Mouse (Mus musculus) left cerebral cortex, adult 2 months (tissue): ENCODE results near the gene Supt5. TPM values are rescaled to one million over a fixed set of nuclear protein-coding genes. Genes with fewer than 3 reads are reported as not detected.

Experiments used
- DNase-seq, 2 experiments: peaks; one replicate each; pipeline ENCODE4 v3.0.0; 2021 to 2022; ENCODE audit warnings: low spot score in 2 of 2, mixed read lengths in 1 of 2; ENCODE audit errors: extremely low spot score in 1 of 2
- H3K27ac ChIP-seq: fragments of 200-600 bp; 2 replicates; pipeline ENCODE4 v1.8.1; 2022
- H3K4me3 ChIP-seq: fragments of 200-600 bp; 2 replicates; pipeline ENCODE4 v1.8.1; 2022
- CTCF ChIP-seq: fragments of 200-600 bp; IDR thresholded peaks from 2 replicates; pipeline ENCODE4 v1.8.1; 2022; ENCODE audit warnings: antibody characterized with exemption, mild to moderate bottlenecking, moderate library complexity
- intact Hi-C: fragments of 180-260 bp; cut with DNase I; formaldehyde crosslinking; loops from one replicate; pipeline ENCODE4 v1.15.1; 2025
- total RNA-seq, 2 experiments: library from RNA; stranded (reverse); gene quantifications; 2 replicates each; pipeline ENCODE4 v1.2.3; 2021

Supt5 gene
- total RNA-seq, 2 experiments from 2014 or later = 124 to 126 TPM

DNA sequence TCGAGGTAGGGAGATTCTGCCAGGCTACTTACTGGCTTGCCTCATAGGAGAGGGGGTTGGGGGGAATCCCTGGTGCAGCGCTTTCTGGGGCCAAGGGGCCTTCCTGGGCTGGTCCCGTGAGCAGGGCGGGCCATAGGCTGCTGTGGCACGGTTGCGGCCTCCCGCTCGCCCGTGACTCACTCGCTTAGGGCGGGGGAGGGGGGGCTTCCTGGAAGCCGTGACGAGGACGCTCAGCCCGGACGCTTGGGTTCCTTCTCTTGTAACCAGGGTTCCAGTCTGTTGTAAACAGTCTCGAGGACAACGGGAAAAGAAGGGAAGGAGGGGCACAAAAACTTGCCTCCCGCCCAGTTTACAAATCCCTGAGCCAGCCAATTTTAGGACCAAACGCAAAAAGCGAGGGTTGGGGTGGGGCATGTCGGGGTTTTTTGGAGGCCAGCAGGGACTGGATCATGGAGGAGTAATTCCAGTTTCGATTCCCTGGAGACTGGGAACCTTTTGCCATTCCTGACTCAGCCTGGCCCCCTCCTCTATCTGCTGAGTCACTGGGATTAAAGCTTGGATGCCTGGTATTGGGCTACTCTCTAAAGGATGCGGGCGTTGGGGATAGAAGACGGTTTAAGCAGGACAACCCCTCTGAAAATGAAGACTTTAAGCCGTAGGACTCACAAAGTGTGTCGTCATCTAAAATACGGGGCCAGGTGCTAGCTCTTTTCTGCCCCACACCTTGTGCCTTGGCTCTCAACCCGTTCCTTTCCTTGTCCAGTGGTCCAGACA, 42.7 kb upstream of the Supt5 start:
- Histone ChIP-seq H3K4me3 (peak overlapping the region; percentile 36), H3K27ac (peak overlapping the region; percentile 91)
- no peak for TF ChIP-seq CTCF
- intact Hi-C loops = no loop called here
- DNase-seq = no peak

DNA sequence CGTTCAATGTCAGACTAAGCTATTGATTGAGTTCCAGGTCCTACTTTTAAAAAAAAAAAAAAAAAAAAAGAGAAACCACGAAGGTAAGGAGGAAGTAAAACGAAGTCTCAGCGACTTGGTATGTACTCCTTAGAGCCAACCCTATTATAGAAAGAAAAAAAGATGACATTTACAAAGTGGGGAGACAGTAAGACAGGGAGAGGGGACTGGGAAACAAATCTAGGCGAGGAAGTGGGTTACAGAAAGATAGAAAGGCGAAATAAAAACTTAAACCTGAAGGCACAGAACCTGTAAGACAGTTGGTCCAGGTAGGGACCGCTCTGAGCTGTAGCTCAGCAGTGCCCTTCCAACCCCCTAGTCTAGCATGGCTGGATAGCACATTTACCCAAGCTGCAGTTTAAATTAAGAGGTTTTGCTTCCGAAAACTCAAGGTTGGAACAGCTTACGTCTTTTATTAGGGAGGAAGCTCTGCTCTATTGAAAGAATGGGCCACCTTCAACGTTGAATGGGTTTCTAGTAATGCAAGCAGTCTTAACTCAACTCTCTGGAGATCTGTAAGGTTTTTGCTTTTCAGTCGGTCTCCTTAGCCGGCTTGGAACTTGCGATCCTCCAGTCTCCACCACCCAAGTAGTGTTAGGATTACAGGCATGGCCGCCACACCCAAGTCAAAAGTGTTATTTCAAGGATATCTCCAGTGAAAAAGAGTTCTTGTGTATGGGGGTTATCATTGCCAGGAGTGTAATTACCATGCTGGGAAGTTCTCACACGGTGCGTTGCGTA, 41.9 kb upstream of the Supt5 start, which contains the start of gene Zfp36:
Gene Zfp36, minus strand, starts transcription at position 17 of the 780 bp plus-strand sequence.
- intact Hi-C loops = no loop called here
- no peak for TF ChIP-seq CTCF
- H3K27ac ChIP-seq = peak within 1 kb of the TSS; percentile 91
- DNase-seq = no peak
- peak within 1 kb of the TSS; percentile 54 for H3K4me3 ChIP-seq

DNA sequence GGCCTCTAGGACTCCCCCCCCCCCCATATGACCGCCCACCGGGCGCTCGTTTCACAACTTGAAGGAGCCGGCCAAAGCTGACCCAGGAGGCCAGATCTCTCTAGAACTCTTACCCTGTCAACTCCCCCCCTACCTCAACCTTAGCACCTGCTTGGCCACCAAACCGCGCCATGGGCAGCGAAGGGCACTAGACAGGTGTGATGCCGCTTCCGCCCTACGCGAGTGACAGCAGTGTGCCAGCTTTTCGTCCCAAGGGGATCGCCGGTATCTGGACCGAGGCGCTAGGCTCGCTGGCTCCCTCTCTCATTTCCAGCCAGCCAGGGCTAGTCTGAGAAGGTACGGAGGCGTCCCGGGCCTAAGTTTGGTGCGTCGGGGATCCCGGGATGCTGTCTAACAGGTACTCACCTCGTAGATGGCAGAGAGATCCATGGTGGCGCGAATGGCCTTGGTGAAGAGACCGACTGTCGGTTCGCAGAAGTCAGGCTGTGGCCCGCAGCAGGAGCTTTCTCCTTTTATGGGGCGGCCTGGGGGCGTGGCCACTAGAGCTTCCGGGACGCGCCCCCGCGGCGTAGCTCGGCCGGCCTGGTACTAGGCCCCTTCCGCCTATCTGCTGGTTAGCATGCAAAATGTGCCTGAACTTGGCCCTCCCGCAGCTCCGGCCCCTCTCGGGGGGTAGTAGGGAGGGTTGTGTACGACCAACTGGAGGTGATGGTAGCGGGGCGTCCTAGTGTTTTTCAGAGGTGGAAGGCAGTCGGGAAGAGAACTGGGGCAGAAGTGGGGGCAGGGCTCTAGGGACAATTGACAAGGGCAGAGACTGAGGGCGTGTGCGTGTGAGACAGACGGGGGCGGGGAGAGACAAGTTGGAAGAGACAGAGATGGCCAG, 40.5 kb upstream of the Supt5 start:
- DNase-seq = peak; percentile 78 to 82
- intact Hi-C loops = no loop called here
- Histone ChIP-seq H3K27ac (peak overlapping the region; percentile 84), H3K4me3 (peak overlapping the region; percentile 54)
- TF ChIP-seq CTCF = no peak

DNA sequence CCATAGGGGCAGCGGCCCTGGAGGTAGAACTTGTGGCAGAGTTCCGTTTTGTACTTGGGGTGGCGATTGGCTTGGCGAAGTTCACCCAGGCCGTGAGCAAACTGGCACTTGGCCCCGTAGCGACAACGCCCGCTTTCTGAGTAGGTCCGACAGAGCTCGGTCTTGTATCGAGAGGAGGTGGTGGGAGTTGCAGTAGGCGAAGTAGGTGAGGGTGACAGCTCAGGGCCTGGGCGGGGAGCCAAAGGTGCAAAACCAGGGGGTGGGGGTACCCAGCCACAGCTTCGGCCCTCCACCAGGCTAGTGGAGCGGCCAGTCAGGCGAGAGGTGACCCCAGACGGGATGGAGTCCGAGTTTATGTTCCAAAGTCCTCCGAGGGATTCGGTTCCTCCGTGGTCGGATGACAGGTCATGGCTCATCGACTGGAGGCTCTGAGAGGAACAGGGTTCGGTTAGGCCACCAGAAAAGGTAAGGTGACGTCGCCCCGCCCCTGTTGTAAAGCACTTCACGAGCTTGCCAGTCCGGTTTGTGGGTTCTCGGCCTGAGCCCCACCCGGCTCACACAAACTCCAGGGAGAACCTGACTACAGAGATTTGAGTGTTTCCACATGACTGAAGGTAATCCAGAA, 39.6 kb upstream of the Supt5 start:
- no peak for DNase-seq
- no peak for TF ChIP-seq CTCF
- Histone ChIP-seq H3K4me3 (peak overlapping the region; percentile 54), H3K27ac (peak overlapping the region; percentile 91)
- intact Hi-C loops = no loop called here

DNA sequence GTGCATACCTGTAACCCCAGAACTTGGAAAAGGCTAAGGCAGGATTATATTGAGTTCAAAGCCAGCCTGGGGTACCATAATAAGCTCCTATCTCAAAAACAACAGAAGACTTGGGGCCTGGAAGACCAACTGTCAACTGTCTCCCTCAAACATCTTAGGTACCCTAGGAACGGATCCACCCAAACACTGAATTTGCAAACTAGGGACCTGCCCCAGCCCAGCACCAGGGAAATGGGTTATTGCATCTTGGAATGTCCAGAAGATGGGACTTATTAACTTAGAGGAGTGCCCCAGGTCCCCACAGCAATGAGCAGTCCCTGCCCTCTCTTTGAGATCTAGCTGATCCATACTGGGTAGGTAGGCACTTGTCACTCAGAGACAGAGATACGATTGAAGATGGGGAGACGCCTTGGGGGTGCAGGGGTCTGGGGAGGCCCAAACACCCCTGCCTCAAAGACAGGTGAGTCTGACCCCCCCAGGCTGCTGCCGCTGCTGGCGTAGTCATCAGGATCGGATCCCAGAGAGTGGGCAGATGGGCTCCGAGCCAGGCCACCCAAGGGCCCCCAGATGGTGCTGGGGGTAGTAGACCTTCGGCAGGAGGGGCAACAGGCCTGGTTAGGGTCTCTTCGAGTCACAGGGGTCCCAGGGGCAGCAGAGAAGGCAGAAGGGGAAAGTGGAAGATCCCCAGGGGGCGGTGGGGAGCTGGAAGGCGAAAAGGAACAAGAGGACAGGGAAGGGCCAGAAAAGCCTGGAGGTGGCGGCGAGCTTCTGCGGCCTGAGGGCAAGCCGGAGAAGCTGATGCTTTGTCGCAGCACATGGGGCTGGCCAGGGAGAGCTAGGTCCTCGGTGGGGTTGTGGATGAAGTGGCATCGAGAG, 38.9 kb upstream of the Supt5 start:
- no peak for TF ChIP-seq CTCF
- Histone ChIP-seq H3K4me3 (peak overlapping the region; percentile 54), H3K27ac (peak overlapping the region; percentile 91; the same call in 1 of the 2 replicates)
- intact Hi-C loops = no loop called here
- no peak for DNase-seq

DNA sequence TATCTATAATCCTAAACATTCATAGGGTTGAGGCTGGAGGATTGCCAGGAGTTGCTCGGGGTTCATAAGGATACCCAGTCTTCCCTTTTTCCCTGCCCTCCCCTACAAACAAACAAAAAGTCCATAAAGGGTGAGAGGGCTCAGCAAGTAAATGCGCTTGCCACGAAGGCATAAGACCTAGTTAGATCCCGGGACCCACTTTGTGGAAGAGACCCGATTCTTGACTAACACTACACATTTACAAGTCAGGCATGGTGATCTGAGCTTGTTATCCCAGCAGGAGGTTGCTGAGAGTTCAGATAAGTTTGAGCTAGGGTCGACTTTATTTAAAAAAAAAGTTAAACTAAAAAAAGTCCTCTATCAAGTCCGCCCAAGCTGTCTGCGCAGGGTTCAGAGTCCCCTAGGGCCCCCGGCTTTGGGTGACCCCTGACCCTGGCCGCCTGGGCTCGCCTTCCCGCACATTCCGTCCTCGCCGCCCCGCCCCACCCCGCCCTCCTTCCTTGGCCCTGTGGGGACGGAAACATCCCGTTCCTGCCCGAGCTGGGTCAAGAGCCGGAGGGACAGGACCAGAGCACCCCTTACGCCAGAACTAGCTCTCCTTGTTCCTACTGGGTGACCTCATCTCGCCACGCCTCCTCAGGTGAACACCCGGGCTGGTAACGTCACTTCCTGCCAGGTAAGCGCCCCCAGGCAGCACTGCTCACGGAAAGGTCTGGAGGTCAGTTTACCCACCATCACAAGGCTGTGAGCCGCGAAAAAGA, 37.6 kb upstream of the Supt5 start:
- Histone ChIP-seq H3K27ac (peak overlapping the region; percentile 91), H3K4me3 (peak overlapping the region; percentile 54)
- intact Hi-C loops = no loop called here
- TF ChIP-seq CTCF = no peak
- no peak for DNase-seq

DNA sequence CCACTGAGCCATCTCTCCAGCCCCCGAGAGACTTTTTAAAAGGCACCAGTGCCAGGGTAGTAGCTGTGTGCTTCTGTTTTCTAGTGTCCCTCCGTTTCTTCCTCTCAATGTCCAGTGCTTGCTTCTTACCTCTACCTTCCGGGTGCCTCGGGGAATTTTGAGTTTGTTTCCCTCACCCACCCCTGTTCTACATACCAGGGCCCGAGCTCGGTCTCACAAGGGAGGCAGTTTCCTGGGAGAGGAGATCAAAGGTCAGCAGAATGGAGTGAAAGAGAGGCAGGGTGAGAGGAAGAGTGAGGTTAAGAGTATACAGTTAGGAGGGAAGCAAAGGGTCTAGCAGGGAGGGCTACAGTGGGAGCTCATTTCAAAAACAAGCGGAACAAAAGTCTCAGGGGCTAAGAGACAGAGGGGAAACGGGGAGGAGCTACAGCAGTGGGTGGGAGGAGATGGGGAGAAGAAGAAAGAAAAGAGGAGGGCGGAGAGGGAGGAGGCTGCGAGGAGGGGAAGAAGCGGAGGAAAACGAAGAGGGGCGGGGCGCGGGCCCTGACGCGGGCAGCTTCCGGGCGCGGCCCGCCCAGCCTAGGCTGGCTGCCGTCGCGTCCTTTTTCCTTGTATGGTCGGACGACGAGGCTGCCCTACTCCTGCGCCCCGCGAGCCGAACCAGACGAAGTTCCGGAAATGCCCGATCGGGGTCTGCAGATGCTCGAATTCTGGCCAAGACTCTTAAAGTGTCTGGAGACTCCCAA, 36.8 kb upstream of the Supt5 start:
- intact Hi-C loops = no loop called here
- DNase-seq = peak; percentile 71 to 80
- Histone ChIP-seq H3K27ac (peak overlapping the region; percentile 91), H3K4me3 (peak overlapping the region; percentile 54)
- TF ChIP-seq CTCF = no peak; the same call in 1 of the 2 replicates

DNA sequence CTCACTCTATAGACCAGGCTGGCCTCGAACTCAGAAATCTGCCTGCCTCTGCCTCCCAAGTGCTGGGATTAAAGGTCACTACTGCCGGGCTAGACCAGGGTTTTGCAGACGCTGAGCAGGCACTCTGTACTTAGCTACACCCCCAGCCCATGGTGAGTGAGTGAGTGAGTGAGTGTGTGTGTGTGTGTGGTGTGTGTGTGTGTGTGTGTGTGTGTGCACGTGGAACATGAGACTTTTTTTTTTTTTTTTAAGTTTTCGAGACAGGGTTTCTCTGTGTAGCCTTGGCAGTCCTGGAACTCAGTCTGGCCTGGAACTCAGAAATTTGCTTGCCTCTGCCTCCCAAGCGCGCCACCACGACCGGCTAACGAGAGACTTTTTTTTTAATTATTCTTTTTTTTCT, 36.1 kb upstream of the Supt5 start:
- intact Hi-C loops = no loop called here
- H3K27ac ChIP-seq = peak overlapping the region; percentile 91; the same call in 1 of the 2 replicates
- no peak for TF ChIP-seq CTCF
- DNase-seq = no peak
- no peak overlapping the region for H3K4me3 ChIP-seq

DNA sequence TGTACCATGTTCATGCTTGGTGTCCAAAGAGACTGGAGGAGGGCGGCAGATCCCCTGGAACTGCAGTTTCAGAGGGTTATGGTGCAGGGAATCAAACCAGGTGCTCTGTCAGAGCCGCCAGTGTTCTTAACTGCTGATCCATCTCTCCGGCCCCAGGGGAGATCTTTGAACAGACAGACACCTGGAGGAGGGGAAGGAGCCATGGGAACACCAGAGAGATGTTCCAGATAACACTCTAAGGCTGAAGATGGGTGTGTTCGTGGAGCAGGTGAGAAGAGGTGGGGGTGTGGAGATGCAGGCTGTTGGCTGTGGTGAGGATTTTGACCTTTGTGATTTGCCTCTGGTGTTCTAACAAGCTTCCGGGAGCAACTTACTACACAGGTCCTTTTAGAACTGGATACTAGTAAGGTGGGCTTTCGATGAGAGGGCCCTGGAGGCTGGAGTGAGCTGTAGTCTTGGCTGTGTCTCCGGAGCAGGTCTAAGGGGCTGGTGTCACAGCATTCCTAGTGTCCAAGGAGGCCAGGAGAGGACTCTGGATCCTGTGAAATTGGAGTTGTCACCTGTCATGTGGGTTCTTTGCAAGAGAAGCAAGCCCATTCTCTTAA, 35.4 kb upstream of the Supt5 start:
- intact Hi-C loops = loop anchor here (1.0 to 2.0 kb wide), 2 partner anchors 12 to 23 kb away; partner anchors contain the start of gene Rps16
- H3K27ac ChIP-seq = 0 out of 2 replicates have a peak overlapping the region, but pooled peaks have one; percentile 24
- TF ChIP-seq CTCF = no peak

More for the DNA sequence above, 35.4 kb upstream of the Supt5 start:
- no peak for DNase-seq
- no peak overlapping the region for H3K4me3 ChIP-seq
